Mouse (Mus musculus): Measurements from ENCODE around the gene Pde4b.

- TF ChIP-seq CTCF (IDR thresholded peaks at IDR 0.05; ENCODE audit: control insufficient read depth, insufficient read depth, insufficient replicate concordance, low read depth, low read length): no peak
- no peak for TF ChIP-seq POLR2A (IDR thresholded peaks at IDR 0.05; ENCODE audit: control insufficient read depth, low read depth, low read length)
Measured at GRCm38 (mm10) chr4:102148766-102149165, 61.4 kb downstream of the Pde4b start.

All from testis, adult 2 months (tissue).